Mouse (Mus musculus): ENCODE data around the gene Sbf1. TPM values are rescaled to one million over a fixed set of nuclear protein-coding genes. Genes with fewer than 3 reads are reported as not detected.
A peak's percentile ranks its signal among the peaks of the same experiment; 100 is the strongest.

Sbf1 gene
- 57.2 and 73.4 TPM in 2 replicates for polyA plus RNA-seq (2016; fragmentation: Nextera tagmentation; extraction: Ambion mirVana)

DNA sequence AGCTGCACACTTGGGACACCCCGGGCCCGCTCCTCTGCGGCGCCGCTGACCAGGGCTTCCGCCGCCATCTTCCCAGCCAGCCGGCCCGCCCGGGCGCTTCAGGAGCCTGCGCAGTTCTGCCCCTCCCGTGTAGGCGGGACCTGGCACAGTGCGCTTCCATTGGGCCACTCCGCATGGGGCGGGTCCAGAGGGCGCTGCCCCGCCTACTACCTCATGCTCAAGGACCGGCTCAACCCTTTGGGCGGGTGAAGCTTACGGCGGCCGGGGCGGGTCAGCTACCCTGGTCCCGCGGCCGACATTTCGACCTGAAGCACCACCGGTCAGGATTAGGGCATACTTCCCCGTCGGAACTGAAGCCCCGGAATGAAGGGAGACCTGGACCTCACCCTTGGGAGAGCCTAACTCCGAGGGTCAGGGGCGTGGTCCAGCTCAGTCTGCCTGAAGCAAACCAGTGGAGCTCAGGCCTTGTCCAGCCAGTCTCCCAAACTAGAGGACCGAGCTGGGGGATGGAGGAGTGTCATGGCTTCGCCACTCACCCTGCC is at the start of gene Sbf1:
Gene Sbf1 (minus strand): TSS at position 122 of the 542 bp plus-strand sequence.
- H3K4me3 ChIP-seq (replicated peaks): peak within 1 kb of the TSS; percentile 71
- H3K27me3 ChIP-seq: no peaks in the 10 kb centered on the region
- H3K4me1 ChIP-seq (replicated peaks): peaks cover 20% of the 10 kb centered on the region
- ATAC-seq (ENCODE audit: insufficient number of reproducible peaks, insufficient read depth, low FRiP score, low TSS enrichment, low read depth): peak; percentile 99
- H3K36me3 ChIP-seq: no peaks in the 10 kb centered on the region
- H3K9me3 ChIP-seq: no peaks in the 10 kb centered on the region
- under 1% methylated on average over 37 of the region's 37 CpGs for WGBS
- H3K27ac ChIP-seq: peak within 1 kb of the TSS; percentile 53
- H3K4me2 ChIP-seq: peak within 1 kb of the TSS; percentile 92
- peak within 1 kb of the TSS; percentile 75 for H3K9ac ChIP-seq (replicated peaks)

DNA sequence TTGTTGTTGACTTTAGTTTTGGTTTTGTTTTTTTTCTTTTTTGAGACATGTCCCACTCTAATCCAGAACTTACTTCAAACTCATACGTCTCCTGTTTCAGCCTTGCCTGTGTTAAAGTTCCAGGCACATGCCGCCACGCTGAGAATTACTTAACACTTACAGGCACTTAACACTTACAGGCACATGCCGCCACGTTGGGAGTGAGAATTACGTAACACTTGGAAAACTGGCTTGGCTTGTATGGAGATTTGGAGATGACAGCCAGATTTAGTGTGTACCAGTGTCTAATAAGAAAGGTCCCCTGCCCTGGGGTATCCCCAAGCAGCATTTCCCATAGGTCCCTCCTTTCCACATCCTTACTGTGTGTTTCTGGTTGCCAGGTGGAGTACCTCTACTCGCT is 47.9 kb upstream of the Sbf1 start:
- H3K9ac ChIP-seq (replicated peaks): no peak overlapping the region
- H3K27ac ChIP-seq: no peak overlapping the region
- H3K4me1 ChIP-seq (replicated peaks): no peaks in the 10 kb centered on the region
- H3K9me3 ChIP-seq: no peaks in the 10 kb centered on the region
- no peak for ATAC-seq (ENCODE audit: insufficient number of reproducible peaks, insufficient read depth, low FRiP score, low TSS enrichment, low read depth)
- no peaks in the 10 kb centered on the region for H3K27me3 ChIP-seq
- no peak overlapping the region for H3K4me3 ChIP-seq (replicated peaks)
- no peak overlapping the region for H3K4me2 ChIP-seq
- peaks cover 87% of the 10 kb centered on the region for H3K36me3 ChIP-seq
- 91% methylated on average over 7 of the region's 7 CpGs for WGBS

DNA sequence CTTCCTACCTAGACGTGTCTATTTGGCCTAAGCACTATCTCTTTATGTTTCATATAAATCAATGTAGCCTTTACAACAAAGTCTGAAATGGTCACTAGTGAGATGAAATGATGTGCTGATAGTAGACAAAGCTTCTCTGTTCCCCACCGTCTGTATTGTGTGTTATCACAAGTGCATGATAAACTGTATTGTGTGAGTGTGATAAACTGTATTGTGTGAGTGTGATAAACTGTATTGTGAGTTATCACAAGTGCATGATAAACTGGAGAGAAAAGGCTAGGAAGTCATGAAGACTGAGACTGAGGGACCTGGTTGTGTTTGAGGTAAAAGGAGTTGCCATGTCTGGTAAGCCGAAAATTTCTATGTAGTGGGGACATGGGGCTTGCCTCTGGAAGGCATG is 43.7 kb upstream of the Sbf1 start:
- no peak overlapping the region for H3K9ac ChIP-seq (replicated peaks)
- peaks cover 49% of the 10 kb centered on the region for H3K36me3 ChIP-seq
- no peak for ATAC-seq (ENCODE audit: insufficient number of reproducible peaks, insufficient read depth, low FRiP score, low TSS enrichment, low read depth)
- H3K4me1 ChIP-seq (replicated peaks): peaks cover 20% of the 10 kb centered on the region
- H3K4me3 ChIP-seq (replicated peaks): no peak overlapping the region
- no peak overlapping the region for H3K27ac ChIP-seq
- no peak overlapping the region for H3K4me2 ChIP-seq
- 86% methylated on average over 3 of the region's 3 CpGs for WGBS
- no peaks in the 10 kb centered on the region for H3K27me3 ChIP-seq
- H3K9me3 ChIP-seq: no peaks in the 10 kb centered on the region

DNA sequence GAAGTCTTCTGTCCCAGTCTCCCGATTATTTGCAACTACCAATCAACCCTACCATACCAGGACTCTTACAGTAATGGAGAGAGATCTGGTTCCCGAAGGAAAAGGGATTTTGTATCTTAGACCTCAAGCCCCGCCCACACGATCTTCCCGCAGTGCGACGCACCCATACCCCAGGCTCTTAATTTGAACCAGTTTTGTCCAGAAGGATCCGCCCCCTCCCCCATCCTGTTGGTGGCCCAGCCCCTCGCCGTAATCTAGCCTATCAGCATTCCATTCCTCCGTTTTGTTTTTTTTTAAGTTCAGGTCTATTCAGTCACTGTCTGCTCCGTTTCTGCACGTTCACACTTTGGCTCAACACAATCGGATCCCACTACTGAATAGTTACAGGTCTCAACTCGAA is 41.3 kb upstream of the Sbf1 start:
- H3K4me2 ChIP-seq: peak overlapping the region; percentile 86
- peaks cover 50% of the 10 kb centered on the region for H3K36me3 ChIP-seq
- no peaks in the 10 kb centered on the region for H3K27me3 ChIP-seq
- H3K9me3 ChIP-seq: no peaks in the 10 kb centered on the region
- H3K4me1 ChIP-seq (replicated peaks): peaks cover 21% of the 10 kb centered on the region
- ATAC-seq (ENCODE audit: insufficient number of reproducible peaks, insufficient read depth, low FRiP score, low TSS enrichment, low read depth): 0 out of 2 replicates have a peak, but pooled peaks have one; percentile 29
- peak overlapping the region; percentile 92 for H3K27ac ChIP-seq
- peak overlapping the region; percentile 82 for H3K4me3 ChIP-seq (replicated peaks)
- peak overlapping the region; percentile 89 for H3K9ac ChIP-seq (replicated peaks)
- 1% methylated on average over 15 of the region's 15 CpGs for WGBS

- Histone ChIP-seq H3K4me2 (peak within 1 kb of the TSS; percentile 86), H3K4me1 (replicated peaks) (peaks cover 21% of the 10 kb centered on the region), H3K27ac (peak within 1 kb of the TSS; percentile 92), H3K36me3 (peaks cover 50% of the 10 kb centered on the region), H3K9me3 (no peaks in the 10 kb centered on the region), H3K9ac (replicated peaks) (peak within 1 kb of the TSS; percentile 89), H3K27me3 (no peaks in the 10 kb centered on the region), H3K4me3 (replicated peaks) (peak within 1 kb of the TSS; percentile 82)
- WGBS: under 1% methylated on average over 62 of the region's 64 CpGs
- peak; percentile 83 for ATAC-seq (ENCODE audit: insufficient number of reproducible peaks, insufficient read depth, low FRiP score, low TSS enrichment, low read depth)
Measured at GRCm38 (mm10) chr15:89355241-89356187, 40.4 kb upstream of the Sbf1 start, which contains the start of the genes Lmf2 and Ncaph2. Lmf2 (minus strand) TSS chr15:89355659. Ncaph2 (plus strand) TSS chr15:89355719.

DNA sequence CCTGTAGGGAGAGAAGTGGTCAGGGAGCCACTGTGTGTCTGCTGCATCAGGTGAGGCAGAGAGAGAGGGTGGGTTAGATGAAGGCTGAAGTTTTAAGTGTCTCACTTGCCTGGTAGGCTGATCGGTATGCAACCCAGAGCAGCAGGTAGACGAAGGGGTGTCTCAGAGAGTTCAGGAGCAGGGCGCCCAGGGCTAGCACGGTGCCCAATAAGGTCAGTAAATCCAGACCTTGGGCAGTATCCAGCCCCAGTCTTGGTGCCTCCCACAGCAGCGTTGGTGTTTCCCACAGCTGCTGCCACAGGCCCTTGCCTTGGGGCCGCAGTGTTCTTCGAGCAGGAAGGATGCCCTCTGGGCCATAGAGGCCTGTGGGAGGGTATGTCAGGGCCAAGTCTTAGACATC is 39.3 kb upstream of the Sbf1 start:
- Histone ChIP-seq H3K27me3 (no peaks in the 10 kb centered on the region), H3K4me1 (replicated peaks) (peaks cover 21% of the 10 kb centered on the region), H3K27ac (no peak overlapping the region), H3K4me2 (peak overlapping the region; percentile 86), H3K9me3 (no peaks in the 10 kb centered on the region), H3K4me3 (replicated peaks) (peak overlapping the region; percentile 82), H3K9ac (replicated peaks) (peak overlapping the region; percentile 89), H3K36me3 (peaks cover 48% of the 10 kb centered on the region)
- 83% methylated on average over 7 of the region's 7 CpGs for WGBS
- ATAC-seq (ENCODE audit: insufficient number of reproducible peaks, insufficient read depth, low FRiP score, low TSS enrichment, low read depth): no peak

DNA sequence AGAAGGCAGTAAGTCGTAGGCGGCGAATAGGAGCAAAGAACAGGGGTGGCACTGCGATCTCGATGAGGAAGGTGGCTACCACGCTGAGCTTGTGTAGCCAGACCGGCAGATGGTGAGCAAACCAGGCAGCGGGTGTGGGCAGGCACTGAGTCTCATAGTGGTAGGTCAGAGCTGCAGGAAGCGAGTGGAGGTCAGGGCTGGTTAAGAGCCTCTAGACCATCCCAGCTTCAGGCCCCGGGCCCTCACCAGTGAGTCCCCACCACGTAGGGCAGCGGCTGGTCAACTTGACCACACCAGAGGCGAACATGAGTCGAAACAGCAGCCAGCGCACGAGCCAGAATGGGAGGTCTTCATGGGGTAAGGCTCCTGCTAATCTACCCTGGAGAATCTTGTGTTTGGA is 38.7 kb upstream of the Sbf1 start:
- no peak for ATAC-seq (ENCODE audit: insufficient number of reproducible peaks, insufficient read depth, low FRiP score, low TSS enrichment, low read depth)
- Histone ChIP-seq H3K4me3 (replicated peaks) (0 out of 2 replicates have a peak overlapping the region, but pooled peaks have one; percentile 82), H3K36me3 (peaks cover 45% of the 10 kb centered on the region), H3K4me1 (replicated peaks) (peaks cover 21% of the 10 kb centered on the region), H3K27me3 (no peaks in the 10 kb centered on the region), H3K27ac (no peak overlapping the region), H3K9ac (replicated peaks) (peak overlapping the region; percentile 89; the same call in 1 of the 2 replicates), H3K4me2 (peak overlapping the region; percentile 86; the same call in 1 of the 2 replicates), H3K9me3 (no peaks in the 10 kb centered on the region)
- 95% methylated on average over 16 of the region's 16 CpGs for WGBS

DNA sequence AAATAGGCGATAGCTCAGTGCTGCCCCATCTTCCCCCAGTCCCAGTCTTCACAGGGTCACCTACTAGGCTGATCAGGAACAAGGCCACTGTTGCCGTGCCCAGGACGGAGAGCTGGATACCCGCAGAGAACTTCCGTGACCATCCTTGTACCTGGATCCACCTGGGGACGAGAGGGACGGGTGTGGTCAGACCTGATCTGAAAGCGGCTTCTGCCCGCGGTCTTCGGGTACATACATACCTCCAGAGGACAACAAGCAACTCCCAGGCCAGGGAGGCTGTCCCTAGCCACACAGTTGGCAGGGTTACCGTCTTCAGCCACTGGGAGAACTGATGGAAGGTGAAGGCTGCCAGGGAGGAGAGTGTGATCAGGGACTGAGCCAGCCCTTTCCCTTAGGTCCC is 37.7 kb upstream of the Sbf1 start:
- Histone ChIP-seq H3K4me3 (replicated peaks) (no peak overlapping the region), H3K9me3 (no peaks in the 10 kb centered on the region), H3K9ac (replicated peaks) (no peak overlapping the region), H3K4me2 (no peak overlapping the region), H3K27ac (no peak overlapping the region), H3K27me3 (no peaks in the 10 kb centered on the region), H3K4me1 (replicated peaks) (peaks cover 21% of the 10 kb centered on the region), H3K36me3 (peaks cover 45% of the 10 kb centered on the region)
- no peak for ATAC-seq (ENCODE audit: insufficient number of reproducible peaks, insufficient read depth, low FRiP score, low TSS enrichment, low read depth)
- WGBS: 97% methylated on average over 12 of the region's 12 CpGs

DNA sequence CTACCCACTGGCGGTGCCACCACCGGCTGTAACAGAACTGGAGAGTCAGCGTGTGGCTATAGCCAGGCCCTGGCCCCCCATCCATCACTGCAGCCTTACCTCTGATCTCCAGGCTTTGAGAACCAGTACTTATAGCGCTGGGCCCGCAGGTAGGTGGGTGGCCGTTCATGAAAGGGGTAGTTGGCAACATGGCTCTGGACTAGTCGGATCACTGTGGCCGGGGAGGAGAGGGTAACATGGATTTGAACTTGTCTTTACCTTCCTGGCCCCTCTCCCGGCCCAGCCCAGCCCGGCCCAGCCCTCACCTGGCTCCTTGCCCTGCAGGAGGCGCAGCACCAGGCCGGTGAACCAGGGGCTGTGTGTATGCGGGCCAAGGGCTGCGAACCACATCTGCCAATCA is 36.9 kb upstream of the Sbf1 start:
- H3K36me3 ChIP-seq: peaks cover 45% of the 10 kb centered on the region
- 93% methylated on average over 14 of the region's 14 CpGs for WGBS

DNA sequence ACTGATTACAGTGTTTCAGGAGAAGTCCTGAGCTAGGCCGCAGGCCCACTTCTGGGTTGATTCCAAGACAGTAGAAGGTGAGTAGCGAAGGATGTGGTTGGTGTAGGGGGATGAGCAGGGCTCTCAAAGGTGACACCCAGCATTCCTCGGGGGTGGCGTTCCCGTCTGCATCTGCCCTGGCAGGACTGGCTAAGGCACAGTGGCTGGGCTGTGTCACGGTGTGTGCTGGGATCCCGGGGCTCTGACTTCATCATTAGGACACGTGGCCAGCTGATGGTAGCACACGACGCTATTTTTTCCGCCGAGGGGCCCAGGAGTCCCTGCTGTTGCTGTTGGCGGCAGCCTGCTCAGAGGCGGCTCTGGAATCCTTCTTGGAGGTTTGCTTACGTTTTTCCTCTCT is 36.2 kb upstream of the Sbf1 start:
- H3K4me2 ChIP-seq: no peak overlapping the region
- 89% methylated on average over 15 of the region's 15 CpGs for WGBS
- no peak overlapping the region for H3K9ac ChIP-seq (replicated peaks)
- H3K4me3 ChIP-seq (replicated peaks): no peak overlapping the region
- H3K4me1 ChIP-seq (replicated peaks): peaks cover 14% of the 10 kb centered on the region
- ATAC-seq (ENCODE audit: insufficient number of reproducible peaks, insufficient read depth, low FRiP score, low TSS enrichment, low read depth): no peak
- no peaks in the 10 kb centered on the region for H3K27me3 ChIP-seq
- H3K9me3 ChIP-seq: no peaks in the 10 kb centered on the region
- H3K27ac ChIP-seq: no peak overlapping the region
- peaks cover 45% of the 10 kb centered on the region for H3K36me3 ChIP-seq

More for the DNA sequence above, 36.9 kb upstream of the Sbf1 start:
- H3K27ac ChIP-seq: no peak overlapping the region
- no peak overlapping the region for H3K4me2 ChIP-seq
- no peak overlapping the region for H3K4me3 ChIP-seq (replicated peaks)
- H3K9ac ChIP-seq (replicated peaks): no peak overlapping the region
- H3K9me3 ChIP-seq: no peaks in the 10 kb centered on the region
- H3K27me3 ChIP-seq: no peaks in the 10 kb centered on the region
- ATAC-seq (ENCODE audit: insufficient number of reproducible peaks, insufficient read depth, low FRiP score, low TSS enrichment, low read depth): no peak
- peaks cover 17% of the 10 kb centered on the region for H3K4me1 ChIP-seq (replicated peaks)

- Histone ChIP-seq H3K27me3 (no peaks in the 10 kb centered on the region), H3K4me1 (replicated peaks) (peaks cover 14% of the 10 kb centered on the region)
- 84% methylated on average over 5 of the region's 5 CpGs for WGBS
Measured at GRCm38 (mm10) chr15:89350447-89350846, 35.3 kb upstream of the Sbf1 start.

More at GRCm38 (mm10) chr15:89350447-89350846, 35.3 kb upstream of the Sbf1 start:
- no peak for ATAC-seq (ENCODE audit: insufficient number of reproducible peaks, insufficient read depth, low FRiP score, low TSS enrichment, low read depth)
- H3K9me3 ChIP-seq: no peaks in the 10 kb centered on the region
- no peak overlapping the region for H3K4me3 ChIP-seq (replicated peaks)
- H3K9ac ChIP-seq (replicated peaks): no peak overlapping the region
- H3K4me2 ChIP-seq: no peak overlapping the region
- H3K36me3 ChIP-seq: peaks cover 45% of the 10 kb centered on the region
- peak overlapping the region; percentile 53; the same call in 1 of the 2 replicates for H3K27ac ChIP-seq
